Mouse (Mus musculus) myocyte (in vitro differentiated cells): ENCODE measurements at regions not wholly inside any gene's neighbourhood (a gene's known extent, or its start where the extent isn't known, plus 50 kb on each side); places are given as distances from the start of the nearest gene placed in this dataset.

ENCODE experiments used
- E2F4 ChIP-seq: IDR thresholded peaks from one replicate; pipeline ENCODE4 v1.6.1; 2011; ENCODE audit warnings: mild to moderate bottlenecking, control low read depth, moderate library complexity; ENCODE audit not compliant: insufficient read depth
- POLR2A ChIP-seq: IDR thresholded peaks from one replicate; pipeline ENCODE4 v1.6.1; 2011; ENCODE audit warnings: low read depth, mild to moderate bottlenecking, control low read depth, moderate library complexity; ENCODE audit not compliant: insufficient read length

GRCm38 (mm10) chr15:8824861-8825260 lies 114.3 kb upstream of the Slc1a3 start:
- TF ChIP-seq POLR2A (no peak), E2F4 (no peak)
